Mouse (Mus musculus): ENCODE results near the gene Scfd2. TPM values are rescaled to one million over a fixed set of nuclear protein-coding genes. Genes with fewer than 3 reads are reported as not detected.

The Scfd2 gene
- polyA plus RNA-seq, 1 experiment: 9.6 TPM

DNA sequence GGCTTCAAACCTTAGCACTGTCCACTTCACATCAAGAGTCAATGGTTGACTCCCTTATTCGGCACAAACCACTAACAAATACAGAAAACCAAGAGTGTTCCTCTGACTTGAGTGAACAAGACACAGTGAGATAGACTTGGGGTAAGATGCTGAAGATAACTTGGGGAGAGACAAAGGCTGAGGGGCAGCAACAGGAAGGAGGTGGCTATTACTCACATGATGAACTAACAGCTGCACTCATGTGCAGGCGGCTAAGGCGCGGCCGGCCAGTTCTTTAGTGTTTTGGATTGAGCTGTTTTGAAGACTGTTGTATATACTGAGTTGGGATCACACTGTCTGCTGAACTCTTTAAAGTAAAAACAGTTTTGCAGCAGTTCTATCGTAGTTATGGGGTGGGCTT lies 205.3 kb downstream of the Scfd2 start:
- Histone ChIP-seq H3K27me3 (ENCODE audit: control insufficient read depth, insufficient read depth, low read length) (no peaks in the 10 kb centered on the region), H3K27ac (ENCODE audit: insufficient read depth, low read depth, low read length) (no peak overlapping the region), H3K4me3 (ENCODE audit: low read depth, low read length) (no peak overlapping the region), H3K36me3 (ENCODE audit: control insufficient read depth, insufficient read depth, low read length) (no peaks in the 10 kb centered on the region), H3K4me1 (ENCODE audit: control insufficient read depth, insufficient read depth, insufficient read length, low read length) (no peaks in the 10 kb centered on the region)
- no peak for TF ChIP-seq POLR2A (IDR thresholded peaks at IDR 0.05; ENCODE audit: low read depth, low read length)
- TF ChIP-seq CTCF (IDR thresholded peaks at IDR 0.05; ENCODE audit: extremely low read depth, insufficient read length, insufficient replicate concordance, low read depth, low read length): no peak
- 83% methylated on average over 6 of the region's 6 CpGs for WGBS

DNA sequence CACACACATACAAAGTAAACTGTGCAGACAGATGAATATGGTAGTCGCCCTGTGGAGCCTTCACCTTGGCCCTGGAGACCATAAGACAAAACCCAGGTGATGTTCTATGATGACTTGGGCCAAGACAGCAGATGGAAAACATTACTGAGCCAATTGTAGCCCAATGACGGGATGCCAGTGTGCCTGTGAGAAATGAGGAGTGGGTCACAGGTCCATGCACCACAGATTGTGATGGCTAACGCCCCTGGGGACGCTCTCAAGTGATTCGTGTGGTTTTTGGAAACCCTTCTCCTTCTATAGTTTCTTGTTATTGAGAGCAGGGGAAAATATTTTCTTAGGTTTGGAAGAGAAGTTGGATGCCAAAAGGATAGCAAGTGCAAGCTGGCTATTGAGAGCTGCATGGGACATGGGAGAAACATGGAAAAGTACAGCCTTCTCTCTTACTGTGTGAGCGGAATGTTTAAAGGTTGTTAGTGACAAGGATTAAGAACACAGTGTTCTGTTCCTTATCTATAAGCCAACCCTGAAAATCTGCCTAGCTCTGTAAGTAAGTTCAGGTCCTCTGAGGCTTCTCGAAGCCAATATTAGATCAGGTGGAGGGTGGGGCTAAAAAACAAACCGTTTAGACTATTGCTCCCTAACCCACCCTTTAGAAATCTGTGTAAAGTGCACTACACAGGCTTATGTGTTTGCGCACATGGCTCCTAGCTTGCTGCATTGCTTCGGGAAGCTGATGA lies 210.4 kb downstream of the Scfd2 start:
- Histone ChIP-seq H3K36me3 (ENCODE audit: control insufficient read depth, insufficient read depth, low read length) (no peaks in the 10 kb centered on the region), H3K27me3 (ENCODE audit: control insufficient read depth, insufficient read depth, low read length) (no peaks in the 10 kb centered on the region), H3K27ac (ENCODE audit: insufficient read depth, low read depth, low read length) (no peak overlapping the region), H3K4me3 (ENCODE audit: low read depth, low read length) (no peak overlapping the region), H3K4me1 (ENCODE audit: control insufficient read depth, insufficient read depth, insufficient read length, low read length) (no peaks in the 10 kb centered on the region)
- TF ChIP-seq CTCF (IDR thresholded peaks at IDR 0.05; ENCODE audit: extremely low read depth, insufficient read length, insufficient replicate concordance, low read depth, low read length): no peak
- no peak for TF ChIP-seq POLR2A (IDR thresholded peaks at IDR 0.05; ENCODE audit: low read depth, low read length)
- WGBS: 74% methylated on average over 10 of the region's 10 CpGs

DNA sequence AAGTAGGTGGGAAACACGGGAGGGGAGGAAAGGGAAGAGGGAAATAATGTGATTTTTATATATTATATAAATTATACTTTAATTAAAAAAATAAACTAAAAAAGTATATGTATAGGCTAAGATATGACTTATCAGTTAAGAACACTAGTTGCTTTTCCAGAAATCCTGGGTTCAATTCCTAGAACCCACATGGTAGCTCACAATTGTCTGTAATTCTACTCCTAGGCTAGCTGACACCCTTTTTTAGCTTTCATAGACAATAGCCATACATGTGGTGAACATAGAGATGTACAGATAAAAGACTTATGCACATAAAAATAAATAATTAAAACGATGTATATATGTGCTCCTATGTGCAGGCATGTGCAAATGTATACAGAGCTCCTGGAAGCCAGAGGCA lies 212.0 kb downstream of the Scfd2 start:
- Histone ChIP-seq H3K27me3 (ENCODE audit: control insufficient read depth, insufficient read depth, low read length) (no peaks in the 10 kb centered on the region), H3K36me3 (ENCODE audit: control insufficient read depth, insufficient read depth, low read length) (no peaks in the 10 kb centered on the region), H3K4me1 (ENCODE audit: control insufficient read depth, insufficient read depth, insufficient read length, low read length) (no peaks in the 10 kb centered on the region), H3K4me3 (ENCODE audit: low read depth, low read length) (no peak overlapping the region), H3K27ac (ENCODE audit: insufficient read depth, low read depth, low read length) (no peak overlapping the region)
- TF ChIP-seq CTCF (IDR thresholded peaks at IDR 0.05; ENCODE audit: extremely low read depth, insufficient read length, insufficient replicate concordance, low read depth, low read length) (no peak), POLR2A (IDR thresholded peaks at IDR 0.05; ENCODE audit: low read depth, low read length) (no peak)
- WGBS: 69% methylated on average over 2 of the region's 2 CpGs

DNA sequence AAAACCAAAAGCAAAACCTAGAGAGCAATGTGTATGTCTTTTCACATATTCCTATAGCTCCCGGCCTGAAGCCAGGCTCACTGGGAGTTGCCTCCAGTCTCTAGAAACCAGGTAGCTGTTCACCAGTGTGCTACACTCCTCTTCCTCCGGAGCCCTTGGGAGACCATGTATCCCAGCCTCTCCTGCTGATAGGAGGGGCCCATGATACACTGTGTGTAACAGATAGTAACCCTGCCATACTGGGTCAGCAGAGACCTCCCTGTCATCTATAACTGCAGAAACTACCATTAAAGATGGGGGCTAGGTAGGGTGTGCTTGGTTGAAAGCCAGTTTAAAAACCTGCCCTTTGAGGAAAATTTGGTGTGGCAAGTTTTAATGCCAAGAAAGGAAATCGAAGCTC lies 214.4 kb downstream of the Scfd2 start:
- no peak overlapping the region for H3K27ac ChIP-seq (ENCODE audit: insufficient read depth, low read depth, low read length)
- H3K36me3 ChIP-seq (ENCODE audit: control insufficient read depth, insufficient read depth, low read length): no peaks in the 10 kb centered on the region
- TF ChIP-seq POLR2A (IDR thresholded peaks at IDR 0.05; ENCODE audit: low read depth, low read length) (no peak), CTCF (IDR thresholded peaks at IDR 0.05; ENCODE audit: extremely low read depth, insufficient read length, insufficient replicate concordance, low read depth, low read length) (no peak)
- no peak overlapping the region for H3K4me3 ChIP-seq (ENCODE audit: low read depth, low read length)
- no peaks in the 10 kb centered on the region for H3K27me3 ChIP-seq (ENCODE audit: control insufficient read depth, insufficient read depth, low read length)
- 82% methylated on average over 3 of the region's 3 CpGs for WGBS
- H3K4me1 ChIP-seq (ENCODE audit: control insufficient read depth, insufficient read depth, insufficient read length, low read length): no peaks in the 10 kb centered on the region

GRCm38 (mm10) chr5:74316333-74316945 lies 215.1 kb downstream of the Scfd2 start:
- Histone ChIP-seq H3K27ac (ENCODE audit: insufficient read depth, low read depth, low read length) (no peak overlapping the region), H3K36me3 (ENCODE audit: control insufficient read depth, insufficient read depth, low read length) (no peaks in the 10 kb centered on the region), H3K4me1 (ENCODE audit: control insufficient read depth, insufficient read depth, insufficient read length, low read length) (no peaks in the 10 kb centered on the region), H3K27me3 (ENCODE audit: control insufficient read depth, insufficient read depth, low read length) (no peaks in the 10 kb centered on the region), H3K4me3 (ENCODE audit: low read depth, low read length) (no peak overlapping the region)
- no peak for TF ChIP-seq POLR2A (IDR thresholded peaks at IDR 0.05; ENCODE audit: low read depth, low read length)
- no peak for TF ChIP-seq CTCF (IDR thresholded peaks at IDR 0.05; ENCODE audit: extremely low read depth, insufficient read length, insufficient replicate concordance, low read depth, low read length)
- WGBS: 92% methylated on average over 11 of the region's 11 CpGs

DNA sequence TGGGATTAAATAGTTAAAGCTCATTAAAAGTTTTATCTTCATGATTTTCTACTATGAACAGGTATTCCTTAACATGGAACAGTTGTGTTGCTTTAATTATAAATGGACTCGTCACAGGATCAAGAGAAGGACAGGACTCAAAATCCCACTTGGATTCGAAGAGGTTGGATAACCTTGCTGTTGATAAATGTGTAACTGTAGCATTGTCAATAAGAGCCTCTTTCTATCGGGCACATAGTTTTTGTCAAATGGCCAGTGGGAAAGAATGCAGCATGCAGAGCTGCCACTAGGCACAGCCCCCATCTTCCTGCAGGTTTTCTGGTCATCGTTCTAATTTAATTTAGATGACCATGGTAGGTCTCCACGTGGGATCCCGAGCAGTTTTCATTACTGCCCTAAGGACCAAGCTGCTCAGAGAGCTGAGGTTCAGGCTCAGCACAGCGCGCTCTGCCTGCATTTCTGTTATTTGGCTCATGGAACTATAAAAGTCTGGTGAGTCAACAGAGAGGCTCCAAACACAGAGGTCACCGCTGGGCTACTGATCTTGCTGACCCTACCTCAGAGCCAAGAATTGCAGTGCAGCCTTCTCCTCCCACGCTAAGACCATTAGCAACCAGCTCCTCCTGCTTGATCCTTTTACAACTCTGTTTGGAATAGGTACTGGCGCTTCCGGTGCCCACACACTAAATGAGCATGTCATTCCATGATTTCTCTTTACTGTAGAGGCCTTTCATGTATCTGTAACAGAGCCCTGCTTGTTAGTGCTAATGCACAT lies 215.9 kb downstream of the Scfd2 start:
- Histone ChIP-seq H3K27me3 (ENCODE audit: control insufficient read depth, insufficient read depth, low read length) (no peaks in the 10 kb centered on the region), H3K4me1 (ENCODE audit: control insufficient read depth, insufficient read depth, insufficient read length, low read length) (no peaks in the 10 kb centered on the region), H3K27ac (ENCODE audit: insufficient read depth, low read depth, low read length) (peak overlapping the region; percentile 28; the same call in 1 of the 2 replicates), H3K36me3 (ENCODE audit: control insufficient read depth, insufficient read depth, low read length) (no peaks in the 10 kb centered on the region), H3K4me3 (ENCODE audit: low read depth, low read length) (no peak overlapping the region)
- TF ChIP-seq CTCF (IDR thresholded peaks at IDR 0.05; ENCODE audit: extremely low read depth, insufficient read length, insufficient replicate concordance, low read depth, low read length): no peak
- no peak for TF ChIP-seq POLR2A (IDR thresholded peaks at IDR 0.05; ENCODE audit: low read depth, low read length)
- WGBS: 66% methylated on average over 12 of the region's 12 CpGs

GRCm38 (mm10) chr5:74314501-74314900 lies 217.1 kb downstream of the Scfd2 start:
- H3K27ac ChIP-seq (ENCODE audit: insufficient read depth, low read depth, low read length): no peak overlapping the region
- no peak for TF ChIP-seq CTCF (IDR thresholded peaks at IDR 0.05; ENCODE audit: extremely low read depth, insufficient read length, insufficient replicate concordance, low read depth, low read length)
- no peak for TF ChIP-seq POLR2A (IDR thresholded peaks at IDR 0.05; ENCODE audit: low read depth, low read length)
- no peaks in the 10 kb centered on the region for H3K36me3 ChIP-seq (ENCODE audit: control insufficient read depth, insufficient read depth, low read length)
- 89% methylated on average over 6 of the region's 6 CpGs for WGBS
- H3K4me3 ChIP-seq (ENCODE audit: low read depth, low read length): no peak overlapping the region
- no peaks in the 10 kb centered on the region for H3K27me3 ChIP-seq (ENCODE audit: control insufficient read depth, insufficient read depth, low read length)
- H3K4me1 ChIP-seq (ENCODE audit: control insufficient read depth, insufficient read depth, insufficient read length, low read length): no peaks in the 10 kb centered on the region

Data from small intestine, adult 2 months (tissue).